Mouse (Mus musculus): ENCODE measurements around the gene Meis2.
A peak's percentile ranks its signal among the peaks of the same experiment; 100 is the strongest.

The Meis2 gene

GRCm38 (mm10) chr2:116052688-116053421 lies 12.8 kb downstream of the Meis2 start:
- peak; percentile 25 to 77 for DNase-seq (ENCODE audit: inconsistent age in 2 of 2, low spot score in 1 of 2)

- peak; percentile 17 to 67 for DNase-seq (ENCODE audit: inconsistent age in 2 of 2, low spot score in 1 of 2)
These were observed 13.6 kb downstream of the Meis2 start for GRCm38 (mm10) chr2:116051906-116052614.

- peak in 1 of 2 experiments; percentile 86 for DNase-seq (ENCODE audit: inconsistent age in 2 of 2, low spot score in 1 of 2)
These were observed 15.9 kb downstream of the Meis2 start for GRCm38 (mm10) chr2:116049710-116050109.

GRCm38 (mm10) chr2:116047365-116047764 lies 18.3 kb downstream of the Meis2 start:
- peak in 1 of 2 experiments; percentile 74 for DNase-seq (ENCODE audit: inconsistent age in 2 of 2, low spot score in 1 of 2)

- peak in 1 of 2 experiments; percentile 71 for DNase-seq (ENCODE audit: inconsistent age in 2 of 2, low spot score in 1 of 2)
These were observed 20.6 kb downstream of the Meis2 start for GRCm38 (mm10) chr2:116045048-116045447.

- peak in 1 of 2 experiments; percentile 4 for DNase-seq (ENCODE audit: inconsistent age in 2 of 2, low spot score in 1 of 2)
These were observed 22.5 kb downstream of the Meis2 start for GRCm38 (mm10) chr2:116042934-116043698.

GRCm38 (mm10) chr2:116042447-116042846 lies 23.2 kb downstream of the Meis2 start:
- peak in 1 of 2 experiments; percentile 5 for DNase-seq (ENCODE audit: inconsistent age in 2 of 2, low spot score in 1 of 2)

GRCm38 (mm10) chr2:116041683-116042262 lies 23.9 kb downstream of the Meis2 start:
- no peak for DNase-seq (ENCODE audit: inconsistent age in 2 of 2, low spot score in 1 of 2)

- DNase-seq (ENCODE audit: inconsistent age in 2 of 2, low spot score in 1 of 2) = no peak
These were observed 30.3 kb downstream of the Meis2 start for GRCm38 (mm10) chr2:116035345-116035744.

GRCm38 (mm10) chr2:116028127-116028526 lies 37.5 kb downstream of the Meis2 start:
- peak in 1 of 2 experiments; percentile 6 for DNase-seq (ENCODE audit: inconsistent age in 2 of 2, low spot score in 1 of 2)

- peak in 1 of 2 experiments; percentile 1 for DNase-seq (ENCODE audit: inconsistent age in 2 of 2, low spot score in 1 of 2)
These were observed 42.8 kb downstream of the Meis2 start for GRCm38 (mm10) chr2:116022876-116023275.

GRCm38 (mm10) chr2:116021931-116022330 lies 43.7 kb downstream of the Meis2 start:
- DNase-seq (ENCODE audit: inconsistent age in 2 of 2, low spot score in 1 of 2) = peak in 1 of 2 experiments; percentile 2

GRCm38 (mm10) chr2:116021046-116021445 lies 44.6 kb downstream of the Meis2 start:
- no peak for DNase-seq (ENCODE audit: inconsistent age in 2 of 2, low spot score in 1 of 2)

- peak in 1 of 2 experiments; percentile 66 for DNase-seq (ENCODE audit: inconsistent age in 2 of 2, low spot score in 1 of 2)
These were observed 45.1 kb downstream of the Meis2 start for GRCm38 (mm10) chr2:116020451-116020951.

- no peak for DNase-seq (ENCODE audit: inconsistent age in 2 of 2, low spot score in 1 of 2)
These were observed 45.7 kb downstream of the Meis2 start for GRCm38 (mm10) chr2:116019959-116020358.

- DNase-seq (ENCODE audit: inconsistent age in 2 of 2, low spot score in 1 of 2) = peak in 1 of 2 experiments; percentile 59
These were observed 46.2 kb downstream of the Meis2 start for GRCm38 (mm10) chr2:116019466-116019794.

- peak in 1 of 2 experiments; percentile 43 for DNase-seq (ENCODE audit: inconsistent age in 2 of 2, low spot score in 1 of 2)
These were observed 46.7 kb downstream of the Meis2 start for GRCm38 (mm10) chr2:116018781-116019465.

GRCm38 (mm10) chr2:116015520-116015919 lies 50.1 kb downstream of the Meis2 start:
- peak in 1 of 2 experiments; percentile 67 for DNase-seq (ENCODE audit: inconsistent age in 2 of 2, low spot score in 1 of 2)

- DNase-seq (ENCODE audit: inconsistent age in 2 of 2, low spot score in 1 of 2) = peak in 1 of 2 experiments; percentile 69
These were observed 55.2 kb downstream of the Meis2 start for GRCm38 (mm10) chr2:116010469-116010868.

- no peak for DNase-seq (ENCODE audit: inconsistent age in 2 of 2, low spot score in 1 of 2)
These were observed 55.6 kb downstream of the Meis2 start for GRCm38 (mm10) chr2:116010061-116010460.
